Mouse (Mus musculus): ENCODE results near the gene Ociad1.

The Ociad1 gene

DNA sequence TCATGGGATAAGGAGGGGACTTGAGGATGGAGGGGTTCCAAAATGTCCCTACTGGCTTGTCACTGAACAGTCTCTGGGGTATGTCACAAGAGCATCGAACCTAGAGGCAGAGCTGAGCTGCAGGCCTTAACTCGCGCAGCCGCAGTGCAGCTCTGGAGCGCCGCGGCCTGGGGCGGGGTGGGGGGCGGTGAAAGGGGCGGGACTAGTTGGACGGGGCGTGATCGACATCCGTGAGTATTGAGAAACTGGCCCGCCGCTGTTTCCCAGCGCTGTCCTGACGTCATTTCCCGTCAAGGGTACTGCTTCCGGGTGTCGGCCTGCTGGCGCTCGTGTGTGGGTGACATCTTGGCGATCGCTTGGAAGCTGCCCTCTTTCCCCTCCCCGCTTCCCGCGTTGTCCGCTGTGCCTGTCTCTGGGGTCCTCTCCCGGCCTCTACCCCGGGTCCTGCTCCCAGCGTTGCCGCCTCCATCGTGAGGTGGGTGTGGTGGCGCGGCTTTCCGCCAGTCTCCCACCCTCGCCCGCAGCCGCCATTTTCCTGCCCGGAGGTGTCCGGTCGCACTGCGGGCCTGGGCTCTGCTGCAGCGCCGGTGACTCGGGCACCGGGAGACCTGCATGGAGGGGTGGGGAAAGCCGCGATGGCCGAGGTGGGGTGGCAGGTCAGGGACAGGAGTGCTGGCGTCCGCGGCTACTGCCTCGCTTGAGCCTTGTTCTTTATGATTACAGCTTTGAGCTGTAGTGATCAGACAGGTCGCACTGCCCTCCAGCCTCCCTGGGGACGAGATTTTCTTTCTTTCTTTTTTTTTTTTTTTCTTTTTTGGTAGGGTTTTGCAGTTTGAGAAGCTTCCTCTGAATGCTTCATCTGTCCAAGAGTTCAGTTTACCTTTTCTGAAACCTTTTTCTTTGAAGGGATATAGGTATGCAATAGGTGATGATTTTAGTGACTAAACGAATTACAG lies at the start of gene Ociad1:
Gene Ociad1, plus strand, starts transcription at position 283 of the 956 bp plus-strand sequence.
- DNase-seq (ENCODE audit: low spot score in 2 of 2), result peak; percentile 92 to 94

DNA sequence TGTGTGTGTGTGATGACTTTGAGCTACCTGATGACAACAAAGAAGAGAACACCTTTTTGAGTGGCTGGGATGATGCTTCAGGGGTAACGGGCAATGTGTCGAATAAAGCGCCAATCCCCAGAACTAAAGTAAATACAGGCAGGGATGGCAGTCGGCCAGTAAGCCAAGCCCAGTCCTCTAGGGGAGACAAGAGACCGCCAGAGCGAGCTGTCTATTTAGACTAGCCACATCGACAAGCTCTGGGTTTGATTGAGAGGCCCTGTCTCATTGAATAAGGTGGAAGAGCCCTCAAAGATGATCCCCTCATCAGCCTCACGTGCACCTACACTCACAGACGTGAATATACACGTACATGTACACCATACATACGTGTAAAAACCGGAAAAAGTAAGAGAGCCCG lies 48.2 kb upstream of the Ociad1 start:
- no peak for DNase-seq (ENCODE audit: low spot score in 2 of 2)

DNA sequence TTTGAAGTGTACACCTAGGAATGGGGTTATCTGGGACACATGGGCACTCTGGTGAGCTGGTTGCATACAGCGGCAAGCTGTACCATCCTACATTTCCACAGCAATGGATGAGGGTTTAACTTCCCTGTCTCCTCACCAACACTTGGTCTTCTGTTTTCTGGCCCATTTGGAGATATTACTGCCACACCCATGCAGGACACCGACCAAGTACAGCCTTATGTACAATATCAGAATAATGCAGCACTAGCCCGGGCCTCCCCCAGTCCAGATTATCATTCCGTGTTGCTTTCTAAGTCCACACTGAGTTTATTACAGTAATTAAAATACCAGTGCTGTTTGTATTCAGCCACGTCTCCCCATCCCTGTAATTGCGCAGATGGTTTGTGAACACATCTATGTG lies 46.2 kb upstream of the Ociad1 start:
- DNase-seq (ENCODE audit: low spot score in 2 of 2), result no peak

DNA sequence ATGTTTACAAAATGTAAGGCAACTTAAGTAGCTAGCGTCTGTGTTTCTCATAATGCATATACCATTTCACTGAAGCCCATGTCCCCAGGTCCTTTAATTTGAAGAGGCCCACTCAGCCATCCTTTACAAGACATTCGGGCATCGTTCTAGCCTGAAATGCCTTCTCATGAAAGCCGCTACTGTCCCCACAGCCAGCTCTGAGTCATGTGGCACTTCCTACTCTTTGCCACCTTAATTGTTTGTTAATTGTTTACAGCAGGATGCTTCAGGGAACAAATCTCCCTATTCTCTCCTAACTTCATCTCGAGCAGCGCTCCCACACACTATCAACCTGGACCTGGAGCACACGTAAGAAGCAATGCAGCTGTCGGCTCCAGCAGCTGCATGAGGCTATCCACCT lies 44.4 kb upstream of the Ociad1 start:
- no peak for DNase-seq (ENCODE audit: low spot score in 2 of 2)

DNA sequence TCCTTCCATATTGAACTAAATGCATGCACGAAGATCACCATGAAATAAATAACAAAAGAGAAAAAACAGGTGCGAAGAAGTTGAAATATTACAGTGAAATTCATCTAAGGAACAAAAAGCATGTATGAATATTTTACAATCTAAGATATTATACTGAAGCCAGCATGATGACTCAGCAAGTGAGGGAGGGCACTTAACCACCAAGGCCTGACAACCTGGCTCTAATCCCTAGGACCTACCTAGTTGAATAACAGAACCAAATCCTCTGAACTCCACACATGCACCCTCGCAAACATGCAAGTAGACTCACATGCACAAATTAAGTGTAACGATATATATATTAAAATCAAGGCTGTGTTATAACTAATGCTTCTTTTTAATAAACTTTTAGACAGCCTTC lies 43.2 kb upstream of the Ociad1 start:
- no peak for DNase-seq (ENCODE audit: low spot score in 2 of 2)

DNA sequence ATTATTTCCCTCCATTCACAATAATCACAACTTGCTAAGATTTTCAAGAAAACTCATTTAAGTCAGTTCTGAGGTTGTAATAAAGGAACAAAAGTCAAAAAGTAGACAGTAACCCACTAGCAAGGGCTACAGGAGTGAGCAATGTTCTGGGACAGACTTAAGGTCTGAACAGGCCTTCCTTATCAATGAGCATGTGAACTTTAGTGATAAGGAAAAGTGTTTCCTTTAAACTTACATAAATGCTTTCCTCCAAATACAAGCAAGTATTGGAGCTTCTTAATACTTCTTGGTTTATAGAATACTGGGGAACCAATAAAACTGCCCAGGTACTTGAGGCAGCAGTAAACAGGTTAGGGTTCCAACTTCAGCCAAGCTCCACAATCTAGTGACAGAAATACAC lies 39.8 kb upstream of the Ociad1 start:
- DNase-seq (ENCODE audit: low spot score in 2 of 2), result no peak

DNA sequence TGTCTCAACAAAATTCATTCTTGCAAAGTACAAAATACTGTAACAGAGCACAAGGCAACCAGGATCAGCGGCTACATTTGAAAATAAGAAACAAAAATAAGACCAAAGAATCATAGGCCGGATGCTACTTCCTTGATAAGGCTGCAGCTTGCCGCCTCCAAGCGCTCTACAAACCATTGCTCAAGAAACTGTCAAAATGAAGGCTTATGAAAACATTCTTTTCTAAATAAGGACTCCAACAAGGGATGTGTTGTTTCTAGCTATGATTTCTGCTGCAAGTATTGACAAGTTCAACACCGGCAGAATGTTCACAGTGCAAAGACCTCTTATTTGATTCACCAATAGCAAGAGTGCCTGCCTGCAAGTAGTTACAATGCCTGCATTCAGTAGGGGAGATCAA lies 37.9 kb upstream of the Ociad1 start:
- peak in 1 of 2 experiments; percentile 30 for DNase-seq (ENCODE audit: low spot score in 2 of 2)

DNA sequence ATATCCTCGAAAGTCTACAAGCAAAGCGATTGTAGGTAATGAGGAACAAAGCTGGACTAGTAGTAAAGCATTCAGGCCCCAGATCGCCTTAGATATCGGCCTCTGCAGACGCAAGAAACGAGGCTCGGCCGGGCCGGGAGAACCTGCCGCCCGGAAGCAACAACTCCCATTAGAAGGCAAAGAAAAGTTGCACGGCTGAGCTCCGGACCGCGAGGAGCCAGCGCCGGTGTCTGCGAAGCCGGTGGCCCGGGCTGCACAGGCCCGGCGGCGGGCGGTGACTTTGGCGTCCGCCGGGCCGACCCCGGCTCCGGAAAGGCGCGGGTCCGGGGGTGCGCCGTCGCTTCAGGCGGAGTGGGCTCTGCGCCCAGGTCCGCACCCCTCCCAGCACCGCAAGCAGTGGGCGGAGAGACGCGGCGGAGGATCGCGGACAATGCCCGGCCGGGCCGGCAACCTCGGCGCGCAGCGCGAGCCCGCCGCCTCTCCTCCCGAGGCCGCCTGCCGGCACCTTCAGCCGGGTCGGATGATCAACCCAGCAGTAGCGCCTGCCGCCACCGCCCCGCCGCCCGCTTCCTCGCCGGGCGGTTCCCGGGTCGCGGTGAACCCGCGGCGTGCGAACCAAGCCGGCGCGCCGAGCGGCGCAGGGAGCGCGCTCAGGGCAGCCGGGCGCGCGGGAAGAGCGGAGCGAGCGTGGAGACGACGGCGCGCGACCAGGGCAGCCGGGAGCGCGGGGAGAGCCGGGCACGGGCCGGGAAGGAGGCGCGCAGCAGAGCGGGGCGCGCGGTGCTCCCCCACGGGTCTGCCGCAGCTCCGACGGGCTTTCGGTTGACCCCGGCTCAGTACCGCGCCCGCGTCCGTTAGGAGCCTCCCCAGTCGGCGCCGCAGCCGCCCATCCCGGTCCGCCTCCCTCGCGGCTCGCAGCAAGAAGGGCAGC lies 37.0 kb upstream of the Ociad1 start:
- peak; percentile 47 to 55 for DNase-seq (ENCODE audit: low spot score in 2 of 2)

DNA sequence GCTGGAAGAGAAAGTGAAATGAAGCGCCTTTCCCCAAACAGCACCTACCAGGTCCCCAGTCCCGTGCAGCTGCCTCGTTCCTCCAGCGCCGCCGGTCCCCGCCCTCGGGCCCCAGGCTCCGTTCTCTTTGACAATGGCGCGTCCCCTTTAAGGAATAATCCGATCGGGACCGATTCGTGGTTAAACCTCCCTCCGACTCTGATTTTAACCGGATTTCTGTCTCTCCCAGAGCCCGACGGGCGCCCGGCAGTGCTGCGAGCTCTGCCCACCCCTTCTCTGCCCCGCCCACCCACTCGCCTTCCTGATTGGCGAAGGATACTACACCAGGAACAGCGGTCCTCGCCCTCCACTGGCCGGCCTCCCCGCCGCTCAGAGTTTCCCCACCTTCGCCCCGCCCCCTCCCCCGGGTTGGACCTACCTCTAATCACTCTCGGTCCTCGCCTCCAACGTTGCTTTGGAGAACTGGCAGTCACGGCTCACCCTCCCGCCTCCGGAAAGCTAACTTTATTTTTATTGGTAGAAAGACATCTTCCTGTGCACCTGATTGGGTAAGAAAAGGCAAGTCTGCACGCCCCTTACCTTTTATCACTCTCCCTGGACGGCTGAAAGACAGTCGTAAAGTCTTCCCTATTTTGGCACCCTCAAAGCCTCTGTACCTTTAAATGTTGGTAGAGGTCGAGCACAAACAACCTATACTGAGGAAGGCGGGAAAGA lies 36.1 kb upstream of the Ociad1 start, which contains the start of gene Fryl:
Gene Fryl, minus strand, starts transcription at position 268 of the 714 bp plus-strand sequence.
- DNase-seq (ENCODE audit: low spot score in 2 of 2), result peak; percentile 95 to 96

DNA sequence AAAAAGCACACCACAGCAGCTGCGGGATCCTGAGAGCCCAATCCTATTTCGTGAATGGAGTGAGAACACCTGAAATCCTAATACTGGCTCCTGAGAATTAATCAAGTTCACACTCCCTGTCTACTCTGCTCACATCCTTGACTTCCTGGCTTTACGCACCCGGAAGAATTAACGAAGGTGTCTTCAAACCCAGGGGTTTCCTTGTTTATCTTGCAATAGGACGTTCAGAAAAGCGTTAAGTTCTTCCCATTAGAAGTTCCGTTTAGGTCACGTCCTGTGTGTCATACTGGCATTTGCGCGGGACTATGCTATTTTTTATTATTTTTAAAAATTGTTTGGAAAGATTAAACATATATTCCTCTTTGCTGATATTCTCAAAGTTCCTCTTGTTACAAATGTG lies 35.5 kb upstream of the Ociad1 start:
- no peak for DNase-seq (ENCODE audit: low spot score in 2 of 2)

DNA sequence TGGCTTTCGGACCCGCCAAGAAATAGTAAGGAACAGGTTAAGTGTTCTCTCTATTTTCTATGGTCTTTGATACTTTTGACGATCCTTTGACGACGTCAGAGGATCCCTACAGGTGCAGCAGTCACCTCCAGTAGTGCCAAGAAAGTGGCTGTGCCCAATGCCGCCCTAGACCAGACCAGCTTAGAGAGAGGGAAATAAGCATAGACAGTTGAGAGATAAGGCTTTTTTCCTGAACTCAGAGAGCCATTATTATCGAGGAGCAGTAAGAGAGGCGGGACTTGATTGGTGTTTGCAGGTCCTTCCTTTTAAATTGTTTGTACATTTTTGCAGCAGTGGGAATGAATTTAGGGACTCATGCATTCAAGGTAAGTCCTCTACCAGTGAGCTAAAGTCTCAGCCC lies 34.9 kb upstream of the Ociad1 start:
- DNase-seq (ENCODE audit: low spot score in 2 of 2), result no peak

DNA sequence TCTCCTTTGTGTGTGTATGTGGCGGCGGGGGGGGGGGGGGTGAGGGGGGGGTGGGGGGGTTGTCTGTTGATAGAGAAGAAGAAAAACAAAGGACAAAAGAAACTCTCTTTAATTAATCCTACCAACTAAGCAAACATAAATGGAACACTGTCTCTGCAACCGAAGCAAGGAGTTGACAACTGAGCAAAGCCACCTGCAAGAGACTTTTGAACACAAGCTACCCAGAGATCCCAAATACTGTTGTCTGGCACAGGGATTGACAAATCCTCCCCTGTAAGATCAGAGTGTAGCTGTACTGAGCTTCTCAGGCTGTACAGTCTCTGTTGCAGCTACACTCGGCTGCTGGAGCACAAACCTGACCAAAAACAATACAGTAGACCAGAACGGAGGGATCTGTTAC lies 28.5 kb upstream of the Ociad1 start:
- DNase-seq (ENCODE audit: low spot score in 2 of 2), result no peak

DNA sequence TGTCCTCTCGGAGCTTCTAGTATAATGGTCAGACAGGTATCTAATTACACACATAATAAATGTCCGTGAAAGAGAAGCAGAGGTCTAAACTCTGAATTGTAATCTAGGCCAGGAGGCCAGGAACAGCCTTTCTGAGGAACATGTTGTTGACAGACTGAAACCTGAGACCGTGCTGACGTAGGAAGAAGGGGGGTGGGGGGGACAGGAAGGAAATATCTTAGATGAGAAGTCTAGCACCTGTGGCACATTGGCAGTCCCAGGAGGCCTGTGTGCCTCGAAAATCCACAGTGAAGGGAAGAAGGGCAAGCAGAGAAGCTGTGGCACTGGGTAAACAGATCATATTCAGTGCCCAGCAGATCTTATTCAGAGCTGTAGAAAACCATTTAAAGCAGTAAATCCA lies 27.1 kb upstream of the Ociad1 start:
- peak; percentile 49 to 60 for DNase-seq (ENCODE audit: low spot score in 2 of 2)

DNA sequence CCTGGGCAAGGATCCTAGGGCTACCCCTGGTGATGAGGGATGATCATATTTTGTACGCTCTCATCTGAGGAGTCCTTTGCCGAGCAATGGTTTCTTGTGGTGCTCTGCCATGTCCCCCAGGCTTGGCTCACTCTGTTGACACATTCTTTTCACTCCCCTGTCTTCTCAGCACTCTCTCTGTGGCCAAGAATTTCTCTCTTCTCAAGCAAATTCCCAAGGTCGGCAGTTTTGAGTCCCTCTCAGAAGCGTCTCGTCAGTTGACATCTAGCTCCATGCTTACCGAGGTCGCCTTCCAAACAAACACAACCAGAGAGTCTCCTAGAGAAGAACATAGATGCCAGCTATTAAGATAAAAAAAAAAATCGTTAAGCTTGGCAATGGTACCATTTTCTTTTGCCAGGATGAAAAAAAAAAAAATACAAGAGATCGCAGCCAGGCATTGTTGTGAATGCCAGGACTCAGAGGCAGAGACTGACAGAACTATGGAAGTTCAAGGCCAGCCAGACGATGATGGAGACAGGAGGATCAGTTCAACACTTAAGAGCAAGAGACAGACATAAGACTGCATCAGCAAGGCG lies 23.9 kb upstream of the Ociad1 start:
- no peak for DNase-seq (ENCODE audit: low spot score in 2 of 2)

DNA sequence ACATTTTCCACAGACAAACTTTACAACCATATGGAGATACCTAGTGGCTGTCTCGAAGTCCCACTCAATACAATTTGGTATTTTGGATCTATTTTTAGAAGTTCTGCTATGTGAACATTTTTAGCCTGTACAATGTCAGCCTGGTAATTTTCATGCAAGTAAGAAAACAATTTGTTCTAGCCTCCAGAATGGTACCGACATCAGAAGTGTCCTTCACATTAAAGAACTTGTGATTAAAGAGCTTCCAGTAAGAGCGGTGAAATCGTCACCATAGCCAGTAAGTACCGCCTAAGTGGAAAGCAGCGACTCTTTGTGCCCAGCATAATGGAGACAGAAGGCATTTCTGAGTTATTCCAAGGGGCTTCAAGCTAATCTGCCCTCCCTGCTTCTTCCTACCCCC lies 22.0 kb upstream of the Ociad1 start:
- DNase-seq (ENCODE audit: low spot score in 2 of 2), result no peak

DNA sequence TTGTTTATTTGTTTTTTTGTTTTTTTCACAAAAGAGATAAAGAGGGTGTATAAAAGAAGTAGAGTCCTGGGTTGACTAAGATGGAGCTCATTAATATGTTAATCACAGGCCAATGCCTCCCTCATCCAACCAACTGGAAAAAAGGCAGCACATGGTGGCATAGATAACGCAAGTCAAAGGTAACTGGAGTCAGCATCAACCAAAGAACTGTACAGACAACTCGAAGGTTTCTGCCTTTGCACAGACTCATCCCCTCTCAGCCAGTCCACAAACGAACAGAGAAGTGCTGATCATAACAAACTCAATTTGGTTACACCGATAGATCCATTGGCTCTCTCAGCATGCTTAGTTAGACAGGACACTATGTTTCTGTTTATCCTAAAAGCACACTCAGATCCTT lies 19.4 kb upstream of the Ociad1 start:
- DNase-seq (ENCODE audit: low spot score in 2 of 2), result no peak

DNA sequence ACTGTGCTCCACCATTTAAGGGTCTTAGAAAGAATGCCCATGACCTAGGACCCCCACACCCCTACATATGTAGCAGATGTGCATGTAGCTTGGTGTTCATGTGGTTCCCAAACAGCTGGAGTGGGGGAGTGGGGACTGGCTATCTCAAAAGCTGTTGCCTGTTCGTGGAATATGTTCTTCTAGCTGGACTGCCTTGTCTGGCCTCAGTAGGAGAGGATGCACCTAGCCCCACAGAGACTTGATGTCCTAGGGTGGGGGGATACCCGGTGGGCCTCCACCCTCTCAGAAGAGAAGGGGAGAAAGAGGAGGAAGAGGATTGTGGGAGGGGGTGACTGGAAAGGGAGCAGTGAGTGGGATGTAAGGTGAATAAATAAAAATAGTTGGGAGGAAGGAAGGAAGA lies 17.6 kb upstream of the Ociad1 start:
- no peak for DNase-seq (ENCODE audit: low spot score in 2 of 2)

DNA sequence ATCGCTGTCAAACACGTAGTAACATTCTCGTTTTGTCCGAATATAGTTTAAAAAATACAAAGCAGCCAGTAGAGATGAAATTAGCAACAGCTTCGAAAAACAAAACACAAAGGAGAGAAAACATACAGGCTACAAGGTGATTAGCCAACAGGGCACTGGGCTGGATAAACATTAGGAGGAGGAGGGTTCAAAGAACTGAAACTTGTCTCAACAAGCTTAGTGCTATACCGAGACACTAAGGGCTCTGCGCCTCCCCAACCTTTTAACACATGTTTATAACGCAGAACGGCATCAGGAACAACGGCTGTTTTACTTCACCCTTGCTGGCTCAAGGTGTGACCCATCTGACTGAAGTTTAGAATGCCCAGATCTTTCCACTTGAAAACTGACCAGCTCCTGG lies 13.4 kb upstream of the Ociad1 start:
- DNase-seq (ENCODE audit: low spot score in 2 of 2), result no peak

DNA sequence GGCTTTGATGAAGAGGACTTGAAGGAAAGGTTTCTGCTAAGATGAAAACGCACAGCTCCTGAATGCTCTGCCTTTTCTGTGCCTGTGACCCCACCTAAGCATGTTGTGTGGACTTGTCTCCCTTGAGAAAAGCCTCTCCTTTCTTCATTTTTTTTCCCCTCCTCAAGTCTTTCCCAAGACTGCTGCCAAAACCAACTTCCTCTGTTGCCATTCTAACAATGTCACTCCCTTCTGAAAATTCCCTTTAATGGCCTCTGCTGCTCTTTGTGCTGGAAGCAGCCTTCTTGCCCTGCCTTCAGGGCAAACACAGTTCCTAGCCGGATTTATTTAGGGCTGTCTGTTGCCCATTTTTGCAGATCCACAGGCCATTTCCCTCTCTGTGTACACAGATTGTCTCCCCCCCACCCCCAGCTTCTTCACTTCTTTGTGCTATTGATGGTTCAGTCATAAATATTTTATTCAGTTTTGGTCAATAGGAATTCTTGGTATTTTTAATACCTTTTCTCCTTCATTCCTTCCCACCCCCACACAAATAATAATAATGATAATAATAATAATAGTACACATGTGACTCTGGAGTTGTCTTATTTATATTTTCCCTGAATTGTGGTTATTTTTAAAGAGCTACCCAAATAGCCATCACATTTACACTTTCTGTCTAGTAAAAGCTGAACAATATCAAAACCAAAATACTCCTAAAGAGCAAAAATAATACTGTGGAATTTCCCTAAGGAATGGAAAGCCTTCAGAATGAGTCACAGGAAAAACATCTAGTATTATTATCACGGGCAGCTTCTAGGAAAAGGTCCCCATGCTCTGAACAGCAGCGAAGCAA lies 12.6 kb upstream of the Ociad1 start:
- DNase-seq (ENCODE audit: low spot score in 2 of 2), result no peak

DNA sequence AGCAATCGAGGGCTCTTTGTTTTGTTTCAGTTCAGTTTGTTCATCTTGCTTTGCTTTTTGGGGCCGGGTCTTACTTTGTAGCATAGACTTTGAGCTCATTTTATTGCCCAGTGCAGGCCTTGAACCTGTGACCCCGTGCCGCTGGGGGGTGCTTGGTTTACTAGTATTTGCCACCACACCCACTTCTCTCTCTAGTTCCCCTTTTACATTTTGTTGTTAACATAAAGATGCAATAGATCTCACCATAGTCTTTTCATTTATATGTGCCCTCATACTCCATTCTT lies 12.1 kb upstream of the Ociad1 start:
- DNase-seq (ENCODE audit: low spot score in 2 of 2), result no peak

DNA sequence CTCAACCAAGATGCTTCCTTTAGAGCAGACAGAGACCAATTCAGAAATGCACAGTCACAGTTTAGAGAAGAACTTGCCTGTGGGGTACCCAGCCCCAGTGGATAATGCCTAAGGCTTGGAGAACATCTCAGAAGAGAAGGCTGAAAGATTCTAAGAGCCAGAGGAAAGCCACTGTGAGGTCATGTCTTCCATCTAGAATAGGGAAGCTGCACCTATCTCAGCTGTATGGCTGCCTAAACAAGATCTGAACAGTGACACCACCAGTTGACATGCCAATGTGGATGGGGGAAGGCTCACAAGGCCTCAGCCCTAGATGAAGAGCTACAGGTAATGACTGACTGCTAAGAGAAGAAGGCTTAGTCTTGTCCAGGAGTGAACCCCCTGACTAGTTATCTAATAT lies 8.5 kb upstream of the Ociad1 start:
- no peak for DNase-seq (ENCODE audit: low spot score in 2 of 2)

All from thymus, postnatal 10 days (tissue).